In the genomic region with DNA sequence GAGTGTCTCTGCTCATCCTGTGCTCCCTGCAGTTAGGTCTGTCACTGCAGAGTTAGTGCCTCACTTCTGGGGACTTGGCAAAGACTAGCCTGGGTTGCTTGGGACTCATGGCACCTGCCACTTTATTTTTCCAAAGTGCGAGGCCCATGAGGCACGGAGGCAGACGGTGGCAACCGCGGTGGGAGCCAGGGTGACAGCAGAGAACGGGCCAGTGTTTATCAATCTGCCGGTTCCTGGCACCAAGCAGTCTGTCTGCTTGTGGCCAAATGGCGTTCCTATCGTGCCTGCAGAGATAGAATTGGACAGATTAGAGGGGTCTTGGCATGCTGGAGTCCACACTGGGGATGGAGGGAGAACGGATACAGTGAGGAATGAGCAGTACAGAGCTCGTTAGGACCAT, we compare ENCODE assay signal across 10 mouse cellular contexts. TPM values are rescaled to one million over a fixed set of nuclear protein-coding genes. Genes with fewer than 3 reads are reported as not detected.
A peak's percentile ranks its signal among the peaks of the same experiment; 100 is the strongest.
DNase-seq lines count a peak whose midpoint lies in the region; ATAC-seq and TF ChIP-seq lines count a peak whose summit lies in the region.
"Had no signal": no experiment of that assay in that cellular context is flagged by ENCODE, and none has a peak within 500 bp of the region (broad histone marks: within the 10 kb centered on the region; RNA-seq: fewer than 3 reads in every experiment).

No protein-coding gene starts in this region.

- H3K4me3 ChIP-seq in hindbrain, embryonic 10.5 days: no peak overlapping the region
- H3K4me3 ChIP-seq in hindbrain, embryonic 14.5 days (replicated peaks; ENCODE audit: low read length): no peak overlapping the region
- no peak overlapping the region for H3K4me3 ChIP-seq in midbrain, embryonic 14.5 days (replicated peaks; ENCODE audit: low read depth, low read length)
- H3K4me3 ChIP-seq in midbrain, embryonic 16.5 days (ENCODE audit: low read depth, low read length): no peak overlapping the region
- no peak overlapping the region for H3K4me3 ChIP-seq in midbrain, postnatal 0 days (ENCODE audit: low read depth, low read length)
- H3K4me3 ChIP-seq: embryonic facial prominence, embryonic 12.5 days; midbrain, embryonic 12.5 days had no signal

- ATAC-seq in hindbrain, embryonic 14.5 days (ENCODE audit: low FRiP score): no peak
- ATAC-seq in midbrain, embryonic 14.5 days (ENCODE audit: low FRiP score, low TSS enrichment): no peak
- ATAC-seq in midbrain, embryonic 16.5 days: no peak
- no peak for ATAC-seq in midbrain, postnatal 0 days (ENCODE audit: low FRiP score)

- no peak for DNase-seq in hindbrain, embryonic 10.5 days (ENCODE audit: low spot score)
- DNase-seq in hindbrain, embryonic 14.5 days (ENCODE audit: low spot score): no peak
- no peak for DNase-seq in midbrain, embryonic 14.5 days
- DNase-seq in cerebellum, postnatal 25 days: peak; percentile 59 to 70
- DNase-seq in midbrain, postnatal 0 days (ENCODE audit: low spot score): peak; percentile 81
- DNase-seq in spleen, postnatal 36 days (ENCODE audit: low spot score in 2 of 2): no peak
- no peak for DNase-seq in adrenal gland, postnatal 4 days (ENCODE audit: low spot score in 2 of 2)

- peaks cover 77% of the 10 kb centered on the region for H3K4me1 ChIP-seq in hindbrain, embryonic 10.5 days (replicated peaks)
- peaks cover 40% of the 10 kb centered on the region for H3K4me1 ChIP-seq in hindbrain, embryonic 14.5 days (replicated peaks; ENCODE audit: control insufficient read depth, insufficient read depth, low read length)
- peaks cover 40% of the 10 kb centered on the region for H3K4me1 ChIP-seq in midbrain, embryonic 14.5 days (ENCODE audit: control insufficient read depth, insufficient read depth, low read length)
- H3K4me1 ChIP-seq in midbrain, embryonic 16.5 days (ENCODE audit: control insufficient read depth, insufficient read depth, low read length): peaks cover 29% of the 10 kb centered on the region
- 0 out of 2 replicates have a peak, but pooled peaks cover 3% of the 10 kb centered on the region for H3K4me1 ChIP-seq in midbrain, postnatal 0 days (ENCODE audit: insufficient read depth, low read length)

- no peak overlapping the region for H3K9ac ChIP-seq in hindbrain, embryonic 14.5 days
- H3K9ac ChIP-seq in midbrain, embryonic 14.5 days (replicated peaks; ENCODE audit: low read length): no peak overlapping the region
- H3K9ac ChIP-seq in midbrain, embryonic 16.5 days (ENCODE audit: low read depth, low read length): no peak overlapping the region
- H3K9ac ChIP-seq in midbrain, postnatal 0 days (replicated peaks; ENCODE audit: low read length, poor library complexity, severe bottlenecking): no peak overlapping the region
- H3K9ac ChIP-seq: embryonic facial prominence, embryonic 12.5 days; midbrain, embryonic 12.5 days had no signal

- H3K9me3 ChIP-seq in hindbrain, embryonic 10.5 days: no peaks in the 10 kb centered on the region
- H3K9me3 ChIP-seq in hindbrain, embryonic 14.5 days (ENCODE audit: control insufficient read depth, low read length): no peaks in the 10 kb centered on the region
- H3K9me3 ChIP-seq in midbrain, embryonic 14.5 days (ENCODE audit: control insufficient read depth, low read length): no peaks in the 10 kb centered on the region
- no peaks in the 10 kb centered on the region for H3K9me3 ChIP-seq in midbrain, embryonic 16.5 days (replicated peaks; ENCODE audit: control insufficient read depth, low read length, poor library complexity, severe bottlenecking)
- H3K9me3 ChIP-seq in midbrain, postnatal 0 days (ENCODE audit: low read length): no peaks in the 10 kb centered on the region
- H3K9me3 ChIP-seq: embryonic facial prominence, embryonic 12.5 days; midbrain, embryonic 12.5 days had no signal

- peaks cover 9% of the 10 kb centered on the region; the same call in 1 of the 2 replicates for H3K36me3 ChIP-seq in hindbrain, embryonic 10.5 days
- H3K36me3 ChIP-seq in hindbrain, embryonic 14.5 days (replicated peaks; ENCODE audit: control insufficient read depth, insufficient read depth): no peaks in the 10 kb centered on the region
- H3K36me3 ChIP-seq in midbrain, embryonic 14.5 days (ENCODE audit: control insufficient read depth, insufficient read depth, low read length): no peaks in the 10 kb centered on the region
- no peaks in the 10 kb centered on the region for H3K36me3 ChIP-seq in midbrain, embryonic 16.5 days (ENCODE audit: control insufficient read depth, insufficient read depth, low read length)
- H3K36me3 ChIP-seq in midbrain, postnatal 0 days (ENCODE audit: insufficient read depth, low read length): no peaks in the 10 kb centered on the region
- H3K36me3 ChIP-seq: embryonic facial prominence, embryonic 12.5 days; midbrain, embryonic 12.5 days had no signal

- 85% methylated on average over 11 of the region's 11 CpGs for WGBS in hindbrain, embryonic 10.5 days
- 57% methylated on average over 11 of the region's 11 CpGs for WGBS in hindbrain, embryonic 14.5 days
- WGBS in midbrain, embryonic 14.5 days: 69% methylated on average over 11 of the region's 11 CpGs
- 47% methylated on average over 11 of the region's 11 CpGs for WGBS in midbrain, embryonic 16.5 days
- WGBS in midbrain, postnatal 0 days: 61% methylated on average over 11 of the region's 11 CpGs

- H3K27ac ChIP-seq in hindbrain, embryonic 10.5 days: peak overlapping the region; percentile 72
- no peak overlapping the region for H3K27ac ChIP-seq in hindbrain, embryonic 14.5 days
- 0 out of 2 replicates have a peak overlapping the region, but pooled peaks have one; percentile 37 for H3K27ac ChIP-seq in midbrain, embryonic 14.5 days (replicated peaks; ENCODE audit: low read depth, low read length)
- H3K27ac ChIP-seq in midbrain, embryonic 16.5 days (ENCODE audit: low read length): no peak overlapping the region
- 0 out of 2 replicates have a peak overlapping the region, but pooled peaks have one; percentile 32 for H3K27ac ChIP-seq in midbrain, postnatal 0 days (ENCODE audit: low read depth, low read length)
- H3K27ac ChIP-seq: embryonic facial prominence, embryonic 12.5 days had no signal

- no peak for TF ChIP-seq CTCF in midbrain, postnatal 0 days (IDR thresholded peaks at IDR 0.05)

- H3K27me3 ChIP-seq in hindbrain, embryonic 10.5 days (ENCODE audit: insufficient read depth, poor library complexity, severe bottlenecking): peaks cover 33% of the 10 kb centered on the region
- H3K27me3 ChIP-seq in hindbrain, embryonic 14.5 days (ENCODE audit: control insufficient read depth, insufficient read depth, low read length): no peaks in the 10 kb centered on the region
- H3K27me3 ChIP-seq in midbrain, embryonic 14.5 days (ENCODE audit: control insufficient read depth, insufficient read depth, low read length): no peaks in the 10 kb centered on the region
- no peaks in the 10 kb centered on the region for H3K27me3 ChIP-seq in midbrain, embryonic 16.5 days (ENCODE audit: control insufficient read depth, insufficient read depth, low read depth, low read length)
- H3K27me3 ChIP-seq in midbrain, postnatal 0 days (ENCODE audit: insufficient read depth, low read length): no peaks in the 10 kb centered on the region
- H3K27me3 ChIP-seq: embryonic facial prominence, embryonic 12.5 days had no signal

- no peak overlapping the region for H3K4me2 ChIP-seq in hindbrain, embryonic 14.5 days (replicated peaks)
- H3K4me2 ChIP-seq in midbrain, embryonic 14.5 days (ENCODE audit: low read length): no peak overlapping the region
- H3K4me2 ChIP-seq in midbrain, embryonic 16.5 days (ENCODE audit: low read length): no peak overlapping the region
- H3K4me2 ChIP-seq in midbrain, postnatal 0 days (ENCODE audit: low read depth, low read length, poor library complexity, severe bottlenecking): no peak overlapping the region
- H3K4me2 ChIP-seq: embryonic facial prominence, embryonic 12.5 days; midbrain, embryonic 12.5 days had no signal

RNA-seq across cellular contexts. Expression of a gene that starts 13.6 kb away (rescaled TPM):
- polyA plus RNA-seq in hindbrain, embryonic 10.5 days (2016; fragmentation: Nextera tagmentation; extraction: Ambion mirVana): 1.1 TPM in 2 replicates
- polyA plus RNA-seq in hindbrain, embryonic 14.5 days (2014; fragmentation: Nextera tagmentation; extraction: Ambion mirVana): 0.44 and 0.55 TPM in 2 replicates
- 0.72 TPM in 2 replicates for polyA plus RNA-seq in midbrain, embryonic 14.5 days (2014; fragmentation: Nextera tagmentation; extraction: Ambion mirVana)
- polyA plus RNA-seq in midbrain, embryonic 16.5 days (2015; fragmentation: Nextera tagmentation; extraction: Ambion mirVana): 1.0 and 1.1 TPM in 2 replicates
- 1.5 and 1.7 TPM in 2 replicates for total RNA-seq in midbrain, postnatal 0 days (2014; rRNA removed)
- polyA plus RNA-seq in midbrain, postnatal 0 days (2015; fragmentation: Nextera tagmentation; extraction: Ambion mirVana): 1.7 and 1.9 TPM in 2 replicates
- 1 to 10 TPM; 4.3 to 5.9 TPM for total RNA-seq in adrenal gland, postnatal 4 days (2021)

Comparison
In these comparisons a context has a peak if more than half of its experiments do, and no peak if none do; other contexts are left out.
1. DNase-seq: peak in cerebellum, postnatal 25 days (2 of 2) and midbrain, postnatal 0 days (single experiment); none in hindbrain, embryonic 10.5 days (single experiment), hindbrain, embryonic 14.5 days (single experiment), midbrain, embryonic 14.5 days (single experiment), spleen, postnatal 36 days (0 of 2) and adrenal gland, postnatal 4 days (0 of 2).
2. H3K27ac ChIP-seq: peak in hindbrain, embryonic 10.5 days (single experiment), midbrain, embryonic 14.5 days (single experiment) and midbrain, postnatal 0 days (single experiment); none in hindbrain, embryonic 14.5 days (single experiment) and midbrain, embryonic 16.5 days (single experiment).